Mouse (Mus musculus) cerebellum, adult 8-10 months (tissue): Measurements from ENCODE around the gene 4933406M09Rik.
A peak's percentile ranks its signal among the peaks of the same experiment; 100 is the strongest.

ENCODE experiments used
- DNase-seq: peaks from one replicate; pipeline ENCODE4 v3.0.0; 2022

The 4933406M09Rik gene

DNA sequence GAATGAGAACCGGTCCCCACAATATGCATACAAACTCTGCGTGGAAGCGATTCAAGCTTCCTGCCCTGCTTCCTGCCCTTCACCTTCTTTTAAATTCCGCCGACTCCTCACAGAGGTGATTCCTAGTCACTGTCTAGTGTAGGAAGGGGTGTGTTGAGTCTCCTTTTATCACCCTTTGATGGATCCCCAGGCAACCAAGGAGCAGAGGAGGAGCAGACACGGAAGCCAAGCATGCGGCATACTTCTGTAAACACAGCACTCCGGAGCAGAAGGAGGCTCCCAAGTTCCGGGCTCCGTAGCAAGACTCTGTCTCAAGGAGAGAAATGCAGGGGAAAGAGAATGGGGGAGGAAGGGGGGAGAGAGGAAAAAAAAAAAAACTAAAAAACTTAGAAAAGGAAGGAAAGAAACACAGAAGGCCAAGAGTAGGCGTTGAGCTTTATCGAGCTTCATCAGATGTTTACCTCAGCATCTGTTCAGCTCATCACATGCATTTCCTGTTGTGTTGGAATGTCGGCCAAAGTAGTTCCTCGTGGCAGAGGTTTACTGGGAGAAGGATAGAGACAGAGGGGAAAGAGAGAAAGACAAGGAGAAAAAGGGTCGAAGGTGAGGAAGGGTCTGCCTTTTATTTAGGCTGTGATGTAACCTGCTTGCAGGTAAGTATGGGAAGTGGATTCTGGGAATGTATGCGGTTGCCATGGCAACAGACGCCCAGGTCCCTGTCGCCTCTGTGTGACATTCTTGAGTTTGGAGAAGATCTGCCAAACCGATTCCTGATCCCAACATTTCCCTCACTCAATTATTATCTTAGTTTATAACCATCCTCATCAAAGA, 3.7 kb upstream of the 4933406M09Rik start:
- DNase-seq: no peak

DNA sequence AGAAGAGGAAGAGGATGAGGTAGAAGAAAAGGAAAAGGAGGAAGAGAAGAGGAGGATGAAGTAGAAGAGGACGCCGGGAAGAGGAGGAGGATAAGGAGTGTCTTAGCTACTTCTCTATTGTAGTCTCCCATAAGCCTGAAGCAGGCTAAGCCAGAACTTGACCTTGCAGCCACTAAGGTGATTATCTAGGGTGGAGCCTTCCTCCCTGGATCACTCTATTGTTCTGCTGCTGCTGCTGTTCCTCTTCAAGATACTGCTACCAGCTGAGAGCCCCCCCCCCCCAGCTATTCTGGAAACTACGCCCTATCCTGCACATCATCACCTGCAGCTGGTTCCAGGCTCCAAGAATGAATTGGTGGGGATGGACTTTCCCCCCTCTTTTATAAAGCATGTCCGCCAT, 1.2 kb upstream of the 4933406M09Rik start:
- DNase-seq: no peak

DNA sequence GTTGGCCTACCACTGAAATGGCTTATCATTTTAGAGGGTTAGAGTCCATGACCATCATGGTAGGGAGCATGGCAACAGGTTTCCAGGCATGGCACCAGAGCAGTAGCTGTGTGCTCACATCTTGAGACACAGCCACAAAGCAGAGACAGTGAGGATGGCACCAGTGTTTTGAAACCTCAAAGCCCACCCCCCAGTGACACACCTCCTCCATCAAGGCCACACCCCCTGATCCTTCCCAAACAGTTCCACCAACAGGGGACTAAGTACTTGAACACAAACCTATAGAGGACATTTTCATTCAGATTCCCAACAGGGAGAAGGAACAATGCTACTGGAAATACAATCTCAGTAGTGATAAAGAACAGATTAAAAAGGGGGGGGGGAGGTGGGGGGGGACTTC, 564 bp upstream of the 4933406M09Rik start:
- DNase-seq: no peak

GRCm38 (mm10) chr1:134393827-134394226, 8.1 kb downstream of the 4933406M09Rik start:
- no peak for DNase-seq

DNA sequence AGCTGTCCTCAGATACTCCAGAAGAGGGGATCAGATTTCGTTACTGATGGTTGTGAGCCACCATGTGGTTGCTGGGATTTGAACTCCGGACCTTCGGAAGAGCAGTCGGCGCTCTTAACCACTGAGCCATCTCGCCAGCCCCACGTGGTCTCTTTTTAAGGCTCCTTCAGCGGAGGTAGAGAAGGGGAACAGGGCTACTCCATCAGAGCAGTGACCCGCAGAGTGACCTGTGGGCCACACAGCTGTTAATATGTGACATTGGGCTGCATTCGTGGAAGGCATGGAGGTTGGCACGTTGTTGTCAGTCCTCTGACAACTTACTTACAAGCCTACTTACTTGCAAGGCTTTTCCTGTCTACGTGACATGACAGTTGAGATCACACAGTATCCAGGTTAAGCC, 12.5 kb downstream of the 4933406M09Rik start:
- DNase-seq: no peak

GRCm38 (mm10) chr1:134399735-134400134, 14.0 kb downstream of the 4933406M09Rik start:
- no peak for DNase-seq

DNA sequence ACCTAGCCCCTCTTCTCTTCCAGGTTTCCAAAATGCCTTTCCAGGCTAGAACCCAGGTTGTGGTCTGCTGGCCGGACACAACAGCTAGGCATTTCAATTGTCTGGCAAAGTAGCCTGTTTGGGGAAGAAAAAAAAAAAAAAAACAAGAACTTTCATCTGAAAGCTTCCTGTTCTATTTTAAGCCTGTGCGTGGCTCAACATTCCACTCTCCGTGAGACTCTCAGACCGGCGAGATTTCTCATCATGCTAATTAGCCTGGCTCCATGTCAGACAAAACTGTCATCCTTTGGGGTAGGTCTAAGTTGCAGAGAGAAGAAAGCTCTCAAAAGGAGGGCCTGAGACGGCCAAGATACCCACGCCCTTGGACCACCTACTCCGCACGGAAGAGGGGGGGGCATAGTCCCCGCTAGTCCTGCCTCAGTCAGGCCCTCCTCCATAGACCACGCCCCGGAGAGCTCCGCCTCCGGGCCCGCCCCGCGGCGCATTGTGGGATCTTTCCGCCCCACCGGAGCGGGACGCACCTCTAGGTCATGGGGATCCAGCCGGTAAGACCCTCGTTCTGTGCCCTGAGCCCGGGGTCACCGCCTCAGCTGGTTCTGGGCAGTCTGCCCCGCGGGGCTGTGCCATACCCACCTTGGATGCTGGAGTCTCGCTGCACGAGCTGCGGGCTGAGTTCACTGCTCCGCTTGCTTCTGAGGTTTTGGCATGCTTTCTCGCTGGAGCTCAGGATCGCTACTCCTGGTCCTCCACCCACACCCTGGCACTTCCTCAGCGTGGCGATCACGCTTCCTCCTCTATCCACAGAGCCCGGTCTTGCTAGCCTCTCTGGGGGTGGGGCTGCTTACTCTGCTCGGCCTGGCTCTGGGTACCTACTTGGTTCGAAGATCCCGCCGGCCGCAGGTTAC, 20.0 kb downstream of the 4933406M09Rik start, which contains the start of gene Cyb5r1:
Gene Cyb5r1 (plus strand): TSS at position 51 of the 905 bp plus-strand sequence.
- DNase-seq: peak; percentile 65

DNA sequence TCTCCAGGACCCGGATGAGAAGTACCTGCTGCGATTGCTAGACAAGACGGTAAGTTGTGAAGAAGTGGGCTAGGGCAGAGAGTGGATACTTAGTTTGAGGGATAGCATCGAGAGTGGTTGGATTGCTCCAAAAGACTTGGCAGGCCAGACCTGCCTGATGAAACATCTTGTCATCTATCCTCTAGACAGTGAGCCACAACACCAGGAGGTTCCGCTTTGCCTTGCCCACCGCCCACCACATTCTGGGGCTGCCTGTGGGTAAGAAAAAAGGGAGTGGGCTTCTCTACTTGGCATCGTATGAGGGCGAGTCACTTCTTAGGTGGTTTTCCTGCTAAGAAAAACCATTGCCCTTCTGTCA, 20.7 kb downstream of the 4933406M09Rik start:
- DNase-seq: no peak

DNA sequence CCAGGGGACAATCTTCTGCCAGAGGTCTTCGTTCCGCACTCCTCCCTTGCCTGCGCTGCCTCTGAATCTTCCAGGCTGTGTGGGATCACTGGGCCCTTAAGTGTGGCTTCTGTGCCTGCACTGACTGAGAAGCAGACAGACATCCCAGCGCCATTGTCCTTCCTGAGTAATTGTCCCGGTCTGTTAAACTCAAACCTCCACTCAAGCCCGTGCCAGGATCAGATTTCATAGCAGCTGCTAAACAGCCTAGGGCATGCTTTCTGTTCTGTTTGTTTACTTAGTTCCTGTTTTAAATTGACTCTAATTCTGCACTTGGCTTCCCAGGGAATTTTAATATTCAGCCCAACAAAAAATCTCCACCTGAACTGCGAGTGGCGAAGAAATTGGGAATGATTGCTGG, 22.3 kb downstream of the 4933406M09Rik start:
- no peak for DNase-seq

DNA sequence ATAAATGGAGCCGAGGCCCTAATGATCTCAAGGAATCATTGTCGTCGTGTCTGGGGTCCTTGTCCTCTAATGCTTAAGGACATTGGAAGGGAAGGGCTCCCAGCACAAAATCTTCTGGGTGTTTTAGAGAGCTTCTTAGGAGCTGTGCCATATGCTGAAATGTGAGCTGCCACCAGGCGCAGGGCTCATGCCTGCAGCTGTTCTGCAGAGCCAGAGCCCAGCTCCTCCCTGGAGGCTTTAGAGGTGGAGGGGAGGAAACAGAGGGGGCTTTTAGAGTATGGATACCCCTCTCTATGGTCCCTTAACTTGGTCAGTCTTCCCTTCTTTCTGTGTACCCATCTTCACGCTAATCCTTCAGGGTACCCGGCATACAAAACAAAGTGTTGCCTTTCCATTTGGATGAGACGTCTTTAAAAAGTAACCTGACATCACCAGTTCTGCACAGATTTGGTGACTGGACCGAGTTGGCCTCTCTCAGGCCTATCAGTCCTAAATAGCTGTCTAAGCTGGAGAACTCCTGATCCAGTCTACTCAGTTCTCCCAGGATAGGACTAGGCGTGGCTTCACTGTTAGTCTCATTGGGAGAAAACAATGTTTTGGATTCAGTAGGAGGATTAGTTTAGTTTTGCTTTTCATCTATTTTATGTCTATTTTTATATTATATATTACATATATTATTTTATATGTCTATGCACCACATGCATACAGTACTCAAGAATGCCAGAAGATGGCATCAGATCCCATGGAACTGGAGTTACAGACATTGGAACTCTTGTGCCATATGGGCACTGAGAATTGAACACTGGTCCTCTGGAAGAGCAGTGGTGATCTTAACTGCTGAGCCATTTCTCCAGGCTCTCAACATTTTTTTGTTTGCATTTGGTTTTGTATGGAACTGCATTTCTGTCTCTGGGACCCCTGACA, 26.2 kb downstream of the 4933406M09Rik start:
- no peak for DNase-seq

DNA sequence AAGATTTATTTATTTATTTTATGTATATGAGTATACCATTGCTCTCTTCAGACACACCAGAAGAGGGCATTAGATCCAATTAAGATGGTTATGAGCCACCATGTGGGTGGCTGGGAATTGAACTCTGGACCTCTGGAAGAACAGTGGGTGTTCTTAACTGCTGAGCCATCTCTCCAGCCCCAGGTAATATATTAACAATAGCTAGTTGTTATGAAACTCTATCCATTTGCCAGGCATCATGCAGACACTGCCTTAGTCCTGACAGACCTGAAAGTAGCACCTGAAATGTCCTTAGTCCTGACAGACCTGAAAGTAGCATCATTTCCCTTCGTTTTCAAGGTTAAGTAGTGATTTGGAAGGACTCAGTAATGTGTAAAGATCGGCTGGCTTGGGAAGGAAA, 28.3 kb downstream of the 4933406M09Rik start:
- no peak for DNase-seq

DNA sequence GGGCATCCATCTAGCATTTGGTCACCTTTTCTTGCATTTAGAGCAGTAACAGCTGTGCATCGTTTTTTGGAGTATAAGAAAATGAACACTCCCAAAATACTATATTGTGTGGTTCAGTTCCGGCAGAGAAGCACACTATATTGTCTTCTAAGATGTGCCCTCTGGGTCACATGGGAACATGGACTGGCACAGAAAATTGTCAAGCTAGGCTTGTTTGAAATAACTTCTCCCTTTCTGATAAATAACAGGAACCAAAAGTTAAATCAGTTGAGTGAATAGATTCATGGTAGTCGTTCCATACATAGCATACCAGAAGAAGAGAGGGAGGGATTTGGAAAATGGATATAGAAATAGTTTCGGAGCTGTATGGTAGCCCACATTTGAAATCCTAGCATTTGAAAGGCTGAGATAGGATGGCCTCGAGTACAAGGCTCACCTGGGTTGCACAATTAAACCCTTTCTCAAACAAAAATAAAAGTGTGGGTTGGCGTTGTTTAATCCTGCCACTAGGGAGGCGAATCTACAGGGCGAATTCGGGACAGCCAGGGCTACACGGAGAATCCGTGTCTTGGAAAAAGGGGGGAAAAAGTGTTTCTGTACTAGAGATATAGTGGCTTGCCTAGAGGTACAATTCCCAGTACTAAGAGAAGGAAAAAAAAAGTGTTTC, 28.9 kb downstream of the 4933406M09Rik start:
- no peak for DNase-seq

DNA sequence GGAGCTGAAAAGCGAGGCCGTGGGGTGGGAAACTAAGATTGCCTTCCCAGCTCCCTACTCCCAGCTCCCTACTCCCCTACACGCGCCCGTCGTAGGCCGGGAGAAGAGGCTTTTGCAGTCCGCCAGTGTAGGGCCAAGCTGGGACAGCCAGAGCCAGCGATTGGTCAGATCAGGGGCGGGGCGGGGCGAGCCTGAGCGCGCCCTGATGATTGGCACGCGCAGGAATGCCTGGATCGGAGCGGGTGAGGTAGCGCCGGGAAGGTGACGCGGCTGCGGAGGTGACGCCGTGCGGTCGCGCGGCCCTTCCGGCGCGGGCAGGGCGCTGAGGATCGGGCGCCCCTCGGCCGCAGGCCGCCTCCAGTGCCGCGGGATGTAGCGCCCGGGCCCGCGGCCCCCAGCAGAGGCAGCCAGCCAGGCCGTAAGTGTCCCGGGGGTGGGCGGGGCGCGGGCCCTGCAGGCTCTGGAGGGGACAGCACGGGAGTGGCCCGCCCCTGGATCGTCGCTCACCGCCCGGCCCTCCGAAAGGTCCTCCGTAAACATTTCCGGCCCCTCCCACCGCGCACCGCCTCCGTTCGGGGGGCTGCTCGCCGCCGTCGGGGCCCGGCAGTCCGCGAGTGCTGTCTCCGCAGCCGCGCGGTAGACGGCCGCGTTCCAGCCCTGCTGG, 29.6 kb downstream of the 4933406M09Rik start, which contains the start of gene Adipor1:
Gene Adipor1 (plus strand): TSS at position 211 of the 664 bp plus-strand sequence.
- peak; percentile 96 for DNase-seq

- no peak for DNase-seq
Measured at GRCm38 (mm10) chr1:134418414-134418975, 32.8 kb downstream of the 4933406M09Rik start.

DNA sequence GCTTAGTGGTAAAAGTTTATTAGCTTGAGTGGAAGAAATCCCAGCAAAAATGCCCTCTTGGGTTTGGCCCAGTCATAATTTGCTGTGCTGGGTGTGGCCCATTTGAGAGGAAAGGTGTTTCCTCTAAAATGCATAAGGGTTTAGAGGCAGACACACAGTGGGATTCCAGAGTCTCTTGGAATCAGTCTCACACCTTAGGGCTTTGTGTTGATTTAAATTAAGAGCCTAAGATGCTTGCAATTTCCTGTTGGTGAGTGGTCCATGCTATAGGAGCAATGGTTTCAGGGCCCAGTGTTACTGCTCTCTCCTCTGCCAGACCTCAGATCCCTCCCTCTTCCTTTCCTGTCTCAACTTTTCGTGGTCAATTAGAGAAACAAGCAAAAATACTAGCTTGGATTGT, 33.4 kb downstream of the 4933406M09Rik start:
- DNase-seq: no peak

- no peak for DNase-seq
Measured at GRCm38 (mm10) chr1:134419751-134420458, 34.2 kb downstream of the 4933406M09Rik start.

DNA sequence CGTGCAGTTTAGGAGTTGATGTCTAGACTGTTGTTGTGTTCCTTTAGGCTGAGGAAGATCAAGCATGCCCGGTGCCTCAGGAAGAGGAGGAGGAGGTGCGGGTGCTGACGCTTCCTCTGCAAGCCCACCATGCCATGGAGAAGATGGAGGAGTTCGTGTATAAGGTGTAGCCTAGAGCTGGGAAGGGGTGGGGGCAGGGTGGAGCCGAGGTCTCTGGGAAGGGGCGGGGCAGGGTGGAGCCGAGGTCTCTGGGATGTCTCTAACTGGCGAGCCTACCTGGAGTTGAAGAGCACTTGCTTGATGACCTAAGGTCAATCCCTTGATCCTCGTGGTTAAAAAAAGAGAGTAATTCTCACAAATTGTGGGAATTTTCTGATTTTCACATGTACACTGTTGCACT, 38.2 kb downstream of the 4933406M09Rik start:
- no peak for DNase-seq

DNA sequence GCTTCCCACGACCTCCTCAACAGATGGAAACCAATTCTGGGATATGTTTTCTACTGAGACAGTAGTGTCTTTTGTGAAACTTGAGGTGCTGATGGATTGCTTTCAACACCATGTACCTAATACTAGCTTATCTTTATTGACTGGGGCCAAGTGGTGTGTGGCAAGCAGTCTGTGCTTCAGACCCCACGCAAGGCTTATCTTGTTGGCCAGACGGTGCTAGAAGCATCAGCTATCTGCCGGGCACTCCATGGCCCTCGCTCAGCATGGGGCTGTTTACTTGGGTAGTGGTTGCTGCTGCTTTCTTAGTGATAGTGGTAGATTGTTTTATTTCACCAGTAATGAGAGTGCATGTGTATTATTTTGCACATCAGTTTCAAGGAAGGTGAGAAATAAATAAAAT, 40.5 kb downstream of the 4933406M09Rik start:
- no peak for DNase-seq

GRCm38 (mm10) chr1:134433002-134433401, 47.3 kb downstream of the 4933406M09Rik start:
- no peak for DNase-seq

DNA sequence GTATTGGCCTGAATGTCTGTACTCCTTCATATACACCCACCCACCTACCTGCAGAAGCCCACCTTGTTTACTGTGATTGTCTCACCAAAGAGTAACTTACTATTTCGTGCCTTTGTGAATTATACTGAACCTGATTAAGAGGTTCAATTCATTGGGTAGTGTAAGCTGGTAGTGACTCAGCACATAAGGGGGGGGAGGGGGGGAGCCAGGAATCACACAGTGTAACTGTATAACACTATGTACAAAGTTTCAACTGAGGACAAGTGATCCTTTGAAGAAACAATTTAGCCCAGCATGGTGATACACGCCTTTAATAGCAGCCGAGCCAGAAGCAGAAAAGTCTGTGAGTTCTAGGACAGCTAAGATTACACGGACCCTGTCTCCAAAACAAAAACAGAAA, 47.7 kb downstream of the 4933406M09Rik start:
- no peak for DNase-seq
